Mouse (Mus musculus): Measurements from ENCODE around the gene Ano6. TPM values are rescaled to one million over a fixed set of nuclear protein-coding genes. Genes with fewer than 3 reads are reported as not detected.

Ano6 gene
- polyA plus RNA-seq, 2 experiments = 4.7 to 6.3 TPM

DNA sequence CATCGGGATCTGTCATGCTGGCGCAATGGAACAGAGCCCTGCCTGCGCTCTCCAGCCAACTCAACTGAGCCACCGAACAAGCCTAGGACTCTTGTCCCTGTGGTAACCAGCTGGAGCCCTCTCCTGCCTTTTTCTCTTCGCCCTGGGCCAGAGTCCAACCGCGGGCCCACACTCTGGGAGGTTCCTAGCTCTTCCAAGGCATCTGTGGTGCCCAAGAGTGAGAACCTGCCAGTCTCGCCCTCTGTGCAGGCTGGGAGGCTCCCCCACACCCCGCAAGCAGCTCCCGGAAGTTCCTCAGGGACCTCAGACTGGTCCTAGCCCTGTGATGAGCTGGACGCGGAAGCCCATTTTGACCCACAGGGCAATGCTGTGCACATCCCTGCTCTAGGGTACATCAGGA lies 29.5 kb downstream of the Ano6 start:
- TF ChIP-seq EP300 (IDR thresholded peaks at IDR 0.05; ENCODE audit: low read depth) (no peak), CTCF (IDR thresholded peaks at IDR 0.05; ENCODE audit: low read depth) (no peak)
- H3K4me2 ChIP-seq (ENCODE audit: low read depth) = no peak overlapping the region
- H3K27ac ChIP-seq = no peak overlapping the region
- H3K9me3 ChIP-seq (ENCODE audit: control insufficient read depth, low read length) = no peaks in the 10 kb centered on the region
- no peak overlapping the region for H3K4me3 ChIP-seq (ENCODE audit: insufficient read depth in 1 of 2, low read depth in 2 of 2, low read length in 2 of 2)
- WGBS (ENCODE audit: insufficient replicate concordance) = 83% methylated on average over 12 of the region's 12 CpGs
- ATAC-seq (ENCODE audit: insufficient read depth) (0 out of 2 replicates have a peak, but pooled peaks have one; percentile 24), DNase-seq (ENCODE audit: low read depth in 3 of 3, low spot score in 3 of 3) (no peak)
- H3K4me1 ChIP-seq (replicated peaks; ENCODE audit: control insufficient read depth in 2 of 2, insufficient read depth in 2 of 2, low read length in 1 of 2) = peaks cover 0 to 5% of the 10 kb centered on the region in 2 experiments; a peak in 1 of 4 replicates
- H3K9ac ChIP-seq (replicated peaks) = no peak overlapping the region
- H3K36me3 ChIP-seq (replicated peaks; ENCODE audit: control insufficient read depth, insufficient read depth, low read depth) = no peaks in the 10 kb centered on the region
- no peaks in the 10 kb centered on the region for H3K27me3 ChIP-seq (ENCODE audit: control insufficient read depth, insufficient read depth, low read length)

GRCm38 (mm10) chr15:95820678-95821077 lies 30.0 kb downstream of the Ano6 start:
- no peaks in the 10 kb centered on the region for H3K27me3 ChIP-seq (ENCODE audit: control insufficient read depth, insufficient read depth, low read length)
- no peak overlapping the region for H3K9ac ChIP-seq (replicated peaks)
- no peak overlapping the region for H3K4me3 ChIP-seq (ENCODE audit: insufficient read depth in 1 of 2, low read depth in 2 of 2, low read length in 2 of 2)
- DNase-seq (ENCODE audit: low read depth in 3 of 3, low spot score in 3 of 3) (no peak), ATAC-seq (ENCODE audit: insufficient read depth) (no peak)
- 75% methylated on average over 9 of the region's 9 CpGs for WGBS (ENCODE audit: insufficient replicate concordance)
- H3K9me3 ChIP-seq (ENCODE audit: control insufficient read depth, low read length) = no peaks in the 10 kb centered on the region
- TF ChIP-seq EP300 (IDR thresholded peaks at IDR 0.05; ENCODE audit: low read depth) = no peak
- no peak for TF ChIP-seq CTCF (IDR thresholded peaks at IDR 0.05; ENCODE audit: low read depth)
- H3K27ac ChIP-seq = no peak overlapping the region
- peaks cover 0 to 2% of the 10 kb centered on the region in 2 experiments; a peak in 1 of 4 replicates for H3K4me1 ChIP-seq (replicated peaks; ENCODE audit: control insufficient read depth in 2 of 2, insufficient read depth in 2 of 2, low read length in 1 of 2)
- no peaks in the 10 kb centered on the region for H3K36me3 ChIP-seq (replicated peaks; ENCODE audit: control insufficient read depth, insufficient read depth, low read depth)
- no peak overlapping the region for H3K4me2 ChIP-seq (ENCODE audit: low read depth)

DNA sequence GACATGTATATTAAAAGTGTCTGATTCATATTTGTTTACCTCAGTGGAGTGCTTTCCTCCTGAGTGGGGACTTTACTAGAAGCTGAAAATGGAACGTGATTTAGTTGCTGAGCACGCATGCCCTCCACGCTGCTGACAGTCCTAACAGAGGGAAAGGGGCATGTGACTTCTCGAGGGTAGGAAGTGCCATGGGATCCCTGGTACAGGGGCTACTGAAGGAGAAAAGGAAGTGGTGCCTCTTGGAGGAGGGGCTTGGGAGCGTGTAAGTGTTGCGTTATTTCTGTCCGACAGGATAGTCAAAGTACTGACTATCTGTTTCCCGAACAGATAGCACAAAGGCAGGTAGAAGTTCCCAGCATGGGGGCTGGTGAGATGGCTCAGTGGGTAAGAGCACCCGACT lies 31.5 kb downstream of the Ano6 start:
- Histone ChIP-seq H3K27ac (no peak overlapping the region), H3K4me3 (ENCODE audit: insufficient read depth in 1 of 2, low read depth in 2 of 2, low read length in 2 of 2) (no peak overlapping the region), H3K27me3 (ENCODE audit: control insufficient read depth, insufficient read depth, low read length) (no peaks in the 10 kb centered on the region), H3K36me3 (replicated peaks; ENCODE audit: control insufficient read depth, insufficient read depth, low read depth) (no peaks in the 10 kb centered on the region), H3K4me1 (replicated peaks; ENCODE audit: control insufficient read depth in 2 of 2, insufficient read depth in 2 of 2, low read length in 1 of 2) (peaks cover 0 to 2% of the 10 kb centered on the region in 2 experiments; a peak in 1 of 4 replicates), H3K9ac (replicated peaks) (no peak overlapping the region), H3K9me3 (ENCODE audit: control insufficient read depth, low read length) (no peaks in the 10 kb centered on the region), H3K4me2 (ENCODE audit: low read depth) (no peak overlapping the region)
- ATAC-seq (ENCODE audit: insufficient read depth) (peak; percentile 33; the same call in 1 of the 2 replicates), DNase-seq (ENCODE audit: low read depth in 3 of 3, low spot score in 3 of 3) (no peak)
- TF ChIP-seq EP300 (IDR thresholded peaks at IDR 0.05; ENCODE audit: low read depth) = no peak
- no peak for TF ChIP-seq CTCF (IDR thresholded peaks at IDR 0.05; ENCODE audit: low read depth)
- 25% methylated on average over 9 of the region's 9 CpGs for WGBS (ENCODE audit: insufficient replicate concordance)

DNA sequence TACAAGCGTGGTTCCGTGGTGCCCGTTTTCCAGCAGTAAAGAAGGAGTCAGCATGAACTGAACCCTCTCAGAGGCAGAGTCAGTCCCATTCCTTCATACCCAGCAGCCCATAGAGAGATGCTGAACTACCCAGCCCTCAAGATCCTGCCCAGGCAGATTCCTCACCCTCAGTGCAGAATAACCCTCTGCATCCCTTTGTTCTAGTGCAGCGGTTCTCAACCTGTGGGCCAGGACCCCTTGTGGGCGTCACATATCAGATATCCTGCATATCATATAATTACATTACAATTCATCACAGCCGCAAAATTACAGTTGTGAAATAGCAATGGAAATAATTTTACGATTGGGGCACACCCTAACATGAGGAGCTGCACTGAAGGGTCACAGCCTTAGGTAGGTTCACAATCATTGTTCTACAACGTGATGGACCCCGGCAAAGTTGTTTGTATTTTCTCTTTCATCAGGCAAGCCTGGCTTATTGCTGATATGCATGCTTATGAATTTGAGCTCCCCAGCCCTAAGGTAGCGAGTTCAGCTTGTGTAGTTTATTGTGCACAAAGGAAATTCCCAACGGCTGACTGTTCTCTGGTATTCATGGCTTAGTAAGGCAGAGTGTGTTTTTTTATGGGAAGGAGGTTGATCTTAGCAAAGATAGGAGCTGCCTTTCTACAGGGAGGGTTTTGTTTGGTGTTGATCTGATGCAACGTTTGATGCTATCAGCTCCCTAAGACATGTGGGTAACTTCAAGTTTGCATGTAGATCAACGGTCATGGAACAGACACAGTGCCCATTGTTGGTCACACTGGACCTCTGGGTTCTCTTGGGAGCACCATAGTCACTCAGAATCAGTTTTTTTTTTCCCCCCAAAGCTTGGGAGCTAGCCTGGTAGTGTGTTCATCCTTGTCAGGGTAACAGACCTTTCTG lies 33.0 kb downstream of the Ano6 start:
- no peak for ATAC-seq (ENCODE audit: insufficient read depth)
- Histone ChIP-seq H3K9ac (replicated peaks) (no peak overlapping the region), H3K4me3 (ENCODE audit: insufficient read depth in 1 of 2, low read depth in 2 of 2, low read length in 2 of 2) (no peak overlapping the region), H3K4me2 (ENCODE audit: low read depth) (no peak overlapping the region), H3K9me3 (ENCODE audit: control insufficient read depth, low read length) (no peaks in the 10 kb centered on the region), H3K27ac (no peak overlapping the region), H3K4me1 (replicated peaks; ENCODE audit: control insufficient read depth in 2 of 2, insufficient read depth in 2 of 2, low read length in 1 of 2) (peaks cover 0 to 6% of the 10 kb centered on the region in 2 experiments; a peak in 1 of 4 replicates), H3K27me3 (ENCODE audit: control insufficient read depth, insufficient read depth, low read length) (no peaks in the 10 kb centered on the region), H3K36me3 (replicated peaks; ENCODE audit: control insufficient read depth, insufficient read depth, low read depth) (no peaks in the 10 kb centered on the region)
- DNase-seq (ENCODE audit: low read depth in 3 of 3, low spot score in 3 of 3) = no peak
- WGBS (ENCODE audit: insufficient replicate concordance) = 59% methylated on average over 13 of the region's 13 CpGs
- no peak for TF ChIP-seq CTCF (IDR thresholded peaks at IDR 0.05; ENCODE audit: low read depth)
- no peak for TF ChIP-seq EP300 (IDR thresholded peaks at IDR 0.05; ENCODE audit: low read depth)

GRCm38 (mm10) chr15:95826516-95826915 lies 35.9 kb downstream of the Ano6 start:
- DNase-seq (ENCODE audit: low read depth in 3 of 3, low spot score in 3 of 3) = no peak
- 72% methylated on average over 13 of the region's 13 CpGs for WGBS (ENCODE audit: insufficient replicate concordance)
- no peaks in the 10 kb centered on the region for H3K27me3 ChIP-seq (ENCODE audit: control insufficient read depth, insufficient read depth, low read length)
- no peak for TF ChIP-seq EP300 (IDR thresholded peaks at IDR 0.05; ENCODE audit: low read depth)
- no peak for TF ChIP-seq CTCF (IDR thresholded peaks at IDR 0.05; ENCODE audit: low read depth)
- H3K4me3 ChIP-seq (ENCODE audit: insufficient read depth in 1 of 2, low read depth in 2 of 2, low read length in 2 of 2) = no peak overlapping the region
- peaks cover 0 to 16% of the 10 kb centered on the region in 2 experiments; a peak in 2 of 4 replicates for H3K4me1 ChIP-seq (replicated peaks; ENCODE audit: control insufficient read depth in 2 of 2, insufficient read depth in 2 of 2, low read length in 1 of 2)
- H3K9ac ChIP-seq (replicated peaks) = no peak overlapping the region
- no peak overlapping the region for H3K27ac ChIP-seq
- no peak overlapping the region for H3K4me2 ChIP-seq (ENCODE audit: low read depth)
- H3K36me3 ChIP-seq (replicated peaks; ENCODE audit: control insufficient read depth, insufficient read depth, low read depth) = no peaks in the 10 kb centered on the region
- ATAC-seq (ENCODE audit: insufficient read depth) = no peak
- no peaks in the 10 kb centered on the region for H3K9me3 ChIP-seq (ENCODE audit: control insufficient read depth, low read length)

Measured in liver, embryonic 14.5 days (tissue).